Mouse (Mus musculus) regulatory T cell (primary cell): ENCODE results near the gene Gngt2.

Source experiments
- in situ Hi-C: fragments of 300-600 bp; cut with MboI, MseI; formaldehyde crosslinking; loops from one replicate; pipeline ENCODE4 v1.15.1; 2025; ENCODE audit warnings: high pct_unique_total_duplicates

The Gngt2 gene

GRCm38 (mm10) chr11:95840694-95841497 is 3.9 kb downstream of the Gngt2 start:
- in situ Hi-C loops: no loop called here

GRCm38 (mm10) chr11:95841498-95841830 is 4.4 kb downstream of the Gngt2 start:
- in situ Hi-C loops: no loop called here

- in situ Hi-C loops: no loop called here
Measured at GRCm38 (mm10) chr11:95842074-95842681, 5.2 kb downstream of the Gngt2 start, which contains the start of gene Abi3. Gene Abi3 (minus strand): TSS chr11:95842476.

- in situ Hi-C loops: no loop called here
Measured at GRCm38 (mm10) chr11:95842953-95843352, 5.9 kb downstream of the Gngt2 start.

- in situ Hi-C loops: no loop called here
Measured at GRCm38 (mm10) chr11:95843421-95843950, 6.5 kb downstream of the Gngt2 start.

GRCm38 (mm10) chr11:95844935-95845334 is 7.9 kb downstream of the Gngt2 start:
- in situ Hi-C loops: no loop called here

- in situ Hi-C loops: loop anchor here (25.0 kb wide), 1 partner anchor 1161 kb away; the partner anchor contains the start of gene Sp6
Measured at GRCm38 (mm10) chr11:95850898-95851297, 13.9 kb downstream of the Gngt2 start.

- in situ Hi-C loops: loop anchor here (25.0 kb wide), 1 partner anchor 1159 kb away; the partner anchor contains the start of gene Sp6
Measured at GRCm38 (mm10) chr11:95853684-95854083, 16.7 kb downstream of the Gngt2 start.

GRCm38 (mm10) chr11:95857306-95857705 is 20.3 kb downstream of the Gngt2 start:
- in situ Hi-C loops: loop anchor here (25.0 kb wide), 1 partner anchor 1155 kb away; the partner anchor contains the start of gene Sp6

- in situ Hi-C loops: loop anchor here (25.0 kb wide), 1 partner anchor 1154 kb away; the partner anchor contains the start of gene Sp6
Measured at GRCm38 (mm10) chr11:95857716-95858527, 20.9 kb downstream of the Gngt2 start.

GRCm38 (mm10) chr11:95858528-95859467 is 21.8 kb downstream of the Gngt2 start:
- in situ Hi-C loops: loop anchor here (25.0 kb wide), 1 partner anchor 1154 kb away; the partner anchor contains the start of gene Sp6

GRCm38 (mm10) chr11:95859468-95859855 is 22.4 kb downstream of the Gngt2 start:
- in situ Hi-C loops: loop anchor here (25.0 kb wide), 1 partner anchor 1153 kb away; the partner anchor contains the start of gene Sp6

GRCm38 (mm10) chr11:95860071-95860490 is 23.1 kb downstream of the Gngt2 start:
- in situ Hi-C loops: loop anchor here (25.0 kb wide), 1 partner anchor 1152 kb away; the partner anchor contains the start of gene Sp6

- in situ Hi-C loops: loop anchor here (25.0 kb wide), 1 partner anchor 1151 kb away; the partner anchor contains the start of gene Sp6
Measured at GRCm38 (mm10) chr11:95861397-95861796, 24.4 kb downstream of the Gngt2 start.

GRCm38 (mm10) chr11:95869442-95869841 is 32.4 kb downstream of the Gngt2 start:
- in situ Hi-C loops: loop anchor here (25.0 kb wide), 1 partner anchor 1143 kb away; the partner anchor contains the start of gene Sp6

GRCm38 (mm10) chr11:95869918-95870470 is 33.0 kb downstream of the Gngt2 start:
- in situ Hi-C loops: loop anchor here (25.0 kb wide), 1 partner anchor 1142 kb away; the partner anchor contains the start of gene Sp6

- in situ Hi-C loops: no loop called here
Measured at GRCm38 (mm10) chr11:95875804-95876203, 38.8 kb downstream of the Gngt2 start.

GRCm38 (mm10) chr11:95876296-95876695 is 39.3 kb downstream of the Gngt2 start:
- in situ Hi-C loops: no loop called here

- in situ Hi-C loops: loop anchor here (5.0 to 10.0 kb wide), 2 partner anchors 97 to 805 kb away; partner anchors contain the start of gene Itga3
Measured at GRCm38 (mm10) chr11:95879861-95880260, 42.8 kb downstream of the Gngt2 start.
